ENCODE assay signal across 16 mouse cellular contexts in the genomic region with DNA sequence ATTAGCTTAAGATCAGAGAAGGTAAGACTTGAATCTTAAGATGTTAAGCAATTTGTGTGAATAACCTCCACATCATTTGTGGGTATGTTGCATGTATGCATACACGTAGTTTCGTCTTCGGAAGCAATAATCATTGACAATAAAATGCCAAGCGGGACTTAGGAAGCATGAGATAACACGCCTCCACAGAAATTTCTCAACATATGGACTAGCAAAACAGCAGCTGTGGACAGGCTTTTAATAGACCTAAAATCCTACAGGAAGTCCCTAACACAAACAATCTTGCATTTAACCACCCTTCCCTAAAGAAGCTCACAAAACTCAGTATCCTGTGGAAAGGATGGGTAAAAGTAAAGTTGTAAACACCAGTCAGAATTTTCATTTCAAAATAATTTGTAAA.
DNase-seq lines count a peak whose midpoint lies in the region.
"Had no signal": no experiment of that assay in that cellular context is flagged by ENCODE, and none has a peak within 500 bp of the region (broad histone marks: within the 10 kb centered on the region; RNA-seq: fewer than 3 reads in every experiment).

No protein-coding gene starts in this region.

- intact Hi-C loops in left cerebral cortex, postnatal 25 days (cut with DNase I) = no loop called here
- intact Hi-C loops in left cerebral cortex, postnatal 4 days (cut with DNase I) = no loop called here

- DNase-seq in layer of hippocampus, adult 11-12 months (ENCODE audit: low spot score) = peak; percentile 6
- no peak for DNase-seq in layer of hippocampus, postnatal 25 days (ENCODE audit: extremely low spot score in 1 of 2, low spot score in 1 of 2)
- peak; percentile 14 to 50 for DNase-seq in left cerebral cortex, postnatal 25 days (ENCODE audit: low spot score in 2 of 2)
- no peak for DNase-seq in left cerebral cortex, postnatal 4 days
- DNase-seq in right cerebral cortex, postnatal 36 days (ENCODE audit: low spot score in 2 of 2) = peak; percentile 2 to 5
- DNase-seq in right cerebral cortex, postnatal 14 days = no peak
- no peak for DNase-seq in heart, adult 11 months
- DNase-seq: adrenal gland, adult 2 months; adrenal gland, postnatal 14 days; cerebellum, adult 11-12 months; cerebellum, adult 8-10 months; cerebellum, postnatal 10 days; cerebellum, postnatal 36 days; embryo, embryonic 11 days; gastrocnemius, postnatal 10 days; gastrocnemius, postnatal 36 days had no signal

Comparison
In these comparisons a context has a peak if more than half of its experiments do, and no peak if none do; other contexts are left out.
1. DNase-seq: peak in layer of hippocampus, adult 11-12 months (single experiment), left cerebral cortex, postnatal 25 days (2 of 2) and right cerebral cortex, postnatal 36 days (2 of 2); none in layer of hippocampus, postnatal 25 days (0 of 2), left cerebral cortex, postnatal 4 days (single experiment), right cerebral cortex, postnatal 14 days (single experiment) and heart, adult 11 months (single experiment).